Mouse (Mus musculus) embryonic facial prominence, embryonic 11.5 days (tissue): ENCODE data around the gene Mospd3. TPM values are rescaled to one million over a fixed set of nuclear protein-coding genes. Genes with fewer than 3 reads are reported as not detected.
"Not testable (repeated sequence)": the region's sequence is repeated elsewhere in the genome, so short reads cannot be mapped to it uniquely, and the experiment has no call there.

Experiments used
- ATAC-seq: fragments of 200-750 bp; cut with Nextera tagmentation; replicated peaks from 2 replicates; pipeline ENCODE4 v1.8.0; 2017; ENCODE audit warnings: low read depth; ENCODE audit not compliant: insufficient number of reproducible peaks, low FRiP score, low TSS enrichment
- DNase-seq: peaks from one replicate; pipeline ENCODE4 v3.0.0-alpha.2; 2015; ENCODE audit warnings: low spot score
- H3K27ac ChIP-seq: fragments of 300-500 bp; sonication (generic); replicated peaks from 2 replicates; pipeline ENCODE4 v1.5.1; 2014; ENCODE audit warnings: mild to moderate bottlenecking, low read depth, low read length, control low read depth
- H3K27me3 ChIP-seq: fragments of 300-500 bp; sonication (generic); 2 replicates; pipeline ENCODE4 v1.6.1; 2014; ENCODE audit warnings: mild to moderate bottlenecking, low read length, moderate library complexity, mixed read lengths; ENCODE audit not compliant: control insufficient read depth, insufficient read depth
- H3K36me3 ChIP-seq: fragments of 300-500 bp; sonication (generic); replicated peaks from 2 replicates; pipeline ENCODE4 v1.6.1; 2014; ENCODE audit warnings: low read depth, mild to moderate bottlenecking, low read length, moderate library complexity, mixed read lengths; ENCODE audit not compliant: control insufficient read depth, insufficient read depth
- H3K4me1 ChIP-seq: fragments of 300-500 bp; sonication (generic); 2 replicates; pipeline ENCODE4 v1.6.1; 2014; ENCODE audit warnings: low read length, mixed read lengths; ENCODE audit not compliant: control insufficient read depth, insufficient read depth
- H3K4me2 ChIP-seq: fragments of 300-500 bp; sonication (generic); 2 replicates; pipeline ENCODE4 v1.6.1; 2014; ENCODE audit warnings: low read depth, mild to moderate bottlenecking, control low read depth, low read length, moderate library complexity
- H3K4me3 ChIP-seq: fragments of 300-500 bp; sonication (generic); 2 replicates; pipeline ENCODE4 v1.5.1; 2014; ENCODE audit warnings: low read depth, low read length, control low read depth
- H3K9ac ChIP-seq: fragments of 300-500 bp; sonication (generic); replicated peaks from 2 replicates; pipeline ENCODE4 v1.6.1; 2014; ENCODE audit warnings: mild to moderate bottlenecking, control low read depth, low read length
- H3K9me3 ChIP-seq: fragments of 300-500 bp; sonication (generic); replicated peaks from 2 replicates; pipeline ENCODE4 v1.6.1; 2016; ENCODE audit warnings: mild to moderate bottlenecking, low read length, inconsistent platforms, mixed read lengths; ENCODE audit not compliant: control insufficient read depth
- WGBS: fragments of 180-500 bp; shearing (Covaris S2); extraction: QIAGEN DNeasy Blood & Tissue Kit; methylation state at CpG from one replicate; pipeline ENCODE4 v1.1.7; 2014; 5-methylcytosine and 5-hydroxymethylcytosine counted together
- polyA plus RNA-seq: library from polyadenylated mRNA; unstranded; fragments of >200 nt; fragmentation: Nextera tagmentation; extraction: Ambion mirVana; gene quantifications from 2 replicates; pipeline ENCODE4 v1.2.1, GENCODE M21; 2014

The Mospd3 gene
- polyA plus RNA-seq, 1 experiment from 2014 or later = 17.4 TPM

GRCm38 (mm10) chr5:137629306-137629721 lies 28.5 kb upstream of the Mospd3 start:
- Histone ChIP-seq H3K27me3 (no peaks in the 10 kb centered on the region), H3K9me3 (no peaks in the 10 kb centered on the region), H3K27ac (peak overlapping the region; percentile 92), H3K4me1 (peaks cover 13% of the 10 kb centered on the region), H3K4me3 (peak overlapping the region; percentile 93), H3K4me2 (peak overlapping the region; percentile 86), H3K9ac (peak overlapping the region; percentile 81), H3K36me3 (0 out of 2 replicates have a peak, but pooled peaks cover 2% of the 10 kb centered on the region)
- ATAC-seq (peak; percentile 37), DNase-seq (peak; percentile 61)
- WGBS = 0% methylated on average over 23 of the region's 23 CpGs

- WGBS = under 1% methylated on average over 41 of the region's 46 CpGs
- H3K4me1 ChIP-seq = peaks cover 10% of the 10 kb centered on the region
- peak; percentile 95 for ATAC-seq
Measured at GRCm38 (mm10) chr5:137628498-137629305, 27.8 kb upstream of the Mospd3 start, which contains the start of the genes Fbxo24, Lrch4 and Gm20605. Gene Fbxo24, minus strand, starts transcription at chr5:137629002. Gene Lrch4, plus strand, starts transcription at chr5:137629121. Gene Gm20605, plus strand, starts transcription at chr5:137629175.

GRCm38 (mm10) chr5:137627991-137628390 lies 27.1 kb upstream of the Mospd3 start:
- Histone ChIP-seq H3K4me2 (peak overlapping the region; percentile 51), H3K9me3 (no peaks in the 10 kb centered on the region), H3K4me1 (peaks cover 10% of the 10 kb centered on the region), H3K36me3 (no peaks in the 10 kb centered on the region), H3K4me3 (peak overlapping the region; percentile 43), H3K27me3 (no peaks in the 10 kb centered on the region), H3K27ac (peak overlapping the region; percentile 53), H3K9ac (peak overlapping the region; percentile 53)
- DNase-seq = no peak
- WGBS = 4% methylated on average over 9 of the region's 9 CpGs
- ATAC-seq = no peak

More at GRCm38 (mm10) chr5:137628498-137629305, 27.8 kb upstream of the Mospd3 start, which contains the start of the genes Fbxo24, Lrch4 and Gm20605:
- Histone ChIP-seq H3K9ac (peak within 1 kb of the TSS; percentile 81), H3K4me2 (peak within 1 kb of the TSS; percentile 86), H3K9me3 (no peaks in the 10 kb centered on the region), H3K36me3 (0 out of 2 replicates have a peak, but pooled peaks cover under 1% of the 10 kb centered on the region), H3K4me3 (peak within 1 kb of the TSS; percentile 93), H3K27me3 (no peaks in the 10 kb centered on the region), H3K27ac (peak within 1 kb of the TSS; percentile 92)
- peak; percentile 100 for DNase-seq

- H3K9me3 ChIP-seq = no peaks in the 10 kb centered on the region
- no peaks in the 10 kb centered on the region for H3K4me1 ChIP-seq
- no peak overlapping the region for H3K4me2 ChIP-seq
- ATAC-seq = no peak
- no peak overlapping the region for H3K9ac ChIP-seq
- no peak overlapping the region for H3K27ac ChIP-seq
- H3K27me3 ChIP-seq = no peaks in the 10 kb centered on the region
- DNase-seq = no peak
- 86% methylated on average over 11 of the region's 11 CpGs for WGBS
- H3K4me3 ChIP-seq = no peak overlapping the region
- no peaks in the 10 kb centered on the region for H3K36me3 ChIP-seq
Measured at GRCm38 (mm10) chr5:137623937-137624530, 23.2 kb upstream of the Mospd3 start.

GRCm38 (mm10) chr5:137615347-137615746 lies 14.5 kb upstream of the Mospd3 start:
- 82% methylated on average over 7 of the region's 7 CpGs for WGBS
- peaks cover 8% of the 10 kb centered on the region for H3K4me1 ChIP-seq
- H3K4me3 ChIP-seq = no peak overlapping the region
- no peak overlapping the region for H3K27ac ChIP-seq
- no peaks in the 10 kb centered on the region for H3K27me3 ChIP-seq
- H3K4me2 ChIP-seq = no peak overlapping the region
- no peak overlapping the region for H3K9ac ChIP-seq
- no peak for ATAC-seq
- DNase-seq = no peak
- no peaks in the 10 kb centered on the region for H3K9me3 ChIP-seq
- no peaks in the 10 kb centered on the region for H3K36me3 ChIP-seq

- H3K4me2 ChIP-seq, H3K27ac ChIP-seq, H3K9ac ChIP-seq, DNase-seq, H3K9me3 ChIP-seq, H3K27me3 ChIP-seq, H3K4me1 ChIP-seq, ATAC-seq, H3K36me3 ChIP-seq, H3K4me3 ChIP-seq: not testable (repeated sequence)
- WGBS = 82% methylated on average over 2 of the region's 2 CpGs
Measured at GRCm38 (mm10) chr5:137614921-137615320, 14.1 kb upstream of the Mospd3 start.

GRCm38 (mm10) chr5:137613550-137613949 lies 12.7 kb upstream of the Mospd3 start, which contains the start of gene Pcolce:
Gene Pcolce, minus strand, starts transcription at chr5:137613784.
- H3K4me2 ChIP-seq = no peak within 1 kb of the TSS
- H3K4me1 ChIP-seq = peaks cover 11% of the 10 kb centered on the region
- no peaks in the 10 kb centered on the region for H3K36me3 ChIP-seq
- 37% methylated on average over 11 of the region's 11 CpGs for WGBS
- no peak within 1 kb of the TSS for H3K4me3 ChIP-seq
- DNase-seq (no peak), ATAC-seq (no peak)
- H3K27ac ChIP-seq = peak within 1 kb of the TSS; percentile 20; the same call in 1 of the 2 replicates
- H3K9ac ChIP-seq = peak within 1 kb of the TSS; percentile 18; the same call in 1 of the 2 replicates
- H3K9me3 ChIP-seq = no peaks in the 10 kb centered on the region
- H3K27me3 ChIP-seq = no peaks in the 10 kb centered on the region
